Mouse (Mus musculus): ENCODE data around the gene Tom1.

DNA sequence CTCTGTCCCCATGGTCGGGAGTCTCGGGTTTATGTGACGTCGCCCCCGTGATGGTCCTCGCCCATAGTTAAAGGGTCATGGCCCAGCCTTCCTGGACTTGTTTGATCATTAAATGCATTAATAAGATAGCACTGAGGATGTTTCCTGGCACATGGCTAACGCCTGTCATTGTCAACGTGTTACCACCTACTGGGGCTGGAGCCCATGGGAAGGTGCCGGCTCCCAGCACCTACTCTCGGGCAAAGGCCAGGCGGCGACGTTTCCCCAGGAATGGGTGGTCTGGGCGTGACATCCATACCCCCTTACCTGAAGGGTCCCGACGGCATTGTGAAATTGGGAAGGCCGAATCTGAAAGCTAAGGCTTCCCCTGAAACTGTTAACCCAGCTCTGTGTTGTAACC is 780 bp downstream of the Tom1 start:
- TF ChIP-seq GATA1 (IDR thresholded peaks at IDR 0.05; ENCODE audit: low read length) (no peak), TAL1 (IDR thresholded peaks at IDR 0.05; ENCODE audit: low read length) (no peak)
